Mouse (Mus musculus) left cerebral cortex, postnatal 36 days (tissue): ENCODE data around the gene 4930524B15Rik. TPM values are rescaled to one million over a fixed set of nuclear protein-coding genes. Genes with fewer than 3 reads are reported as not detected.
"Not testable (repeated sequence)": the region's sequence is repeated elsewhere in the genome, so short reads cannot be mapped to it uniquely, and the experiment has no call there.

ENCODE experiments used
- DNase-seq, 2 experiments: peaks; one replicate each; pipeline ENCODE4 v3.0.0; 2021 to 2022; ENCODE audit warnings: low spot score in 2 of 2, mixed read lengths in 1 of 2
- intact Hi-C: fragments of 180-260 bp; cut with DNase I; formaldehyde crosslinking; loops from one replicate; pipeline ENCODE4 v1.15.1; 2025
- total RNA-seq, 2 experiments: library from RNA; stranded (reverse); gene quantifications; 2 replicates each; pipeline ENCODE4 v1.2.3; 2021

Gene 4930524B15Rik
- total RNA-seq: not detected

DNA sequence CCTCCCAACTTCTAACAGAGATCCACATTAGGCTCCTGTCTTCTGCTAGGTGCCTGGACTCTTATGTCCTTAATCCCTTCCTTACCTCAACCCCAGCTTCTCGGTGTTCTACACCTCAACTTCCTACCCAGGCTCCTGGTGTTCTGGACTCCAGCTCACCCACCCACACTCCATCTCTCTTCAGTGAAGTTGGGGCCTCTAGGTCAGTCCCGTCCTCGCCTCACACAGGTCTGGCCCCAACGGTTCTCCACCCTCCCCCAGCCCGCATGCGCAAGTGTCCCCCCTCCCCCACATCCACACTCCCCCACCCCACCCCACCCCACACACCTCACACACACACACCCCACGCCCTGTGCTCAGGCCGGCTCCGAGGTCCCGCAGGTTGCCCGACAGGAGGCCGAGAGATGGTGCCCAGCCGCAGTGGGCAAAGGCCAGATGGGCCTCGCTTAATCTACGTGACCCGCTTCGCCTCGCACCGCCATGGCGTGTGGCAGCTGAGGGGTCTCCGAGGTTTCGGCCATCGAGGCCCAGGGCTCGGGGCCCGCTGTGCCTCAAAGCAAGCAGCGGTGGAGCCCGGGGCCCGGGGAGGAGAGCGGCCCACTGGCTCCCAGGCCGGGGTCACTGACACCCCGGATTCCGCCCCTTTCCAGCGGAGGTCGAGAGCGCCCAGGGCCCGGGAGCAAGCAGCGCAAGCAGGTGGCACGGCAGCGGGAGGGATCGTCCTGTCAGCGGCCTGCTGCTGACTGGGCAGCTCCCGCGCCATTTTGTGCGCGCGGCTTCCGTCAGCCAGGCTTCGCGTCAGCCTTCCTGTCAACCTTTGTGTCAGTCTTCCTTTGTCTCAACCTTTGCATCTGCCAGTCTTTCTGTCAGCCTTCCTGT lies at the start of gene 4930524B15Rik:
Gene 4930524B15Rik (plus strand): TSS at position 337 of the 879 bp plus-strand sequence.
- peak in 1 of 2 experiments; percentile 11 for DNase-seq
- intact Hi-C loops: no loop called here

DNA sequence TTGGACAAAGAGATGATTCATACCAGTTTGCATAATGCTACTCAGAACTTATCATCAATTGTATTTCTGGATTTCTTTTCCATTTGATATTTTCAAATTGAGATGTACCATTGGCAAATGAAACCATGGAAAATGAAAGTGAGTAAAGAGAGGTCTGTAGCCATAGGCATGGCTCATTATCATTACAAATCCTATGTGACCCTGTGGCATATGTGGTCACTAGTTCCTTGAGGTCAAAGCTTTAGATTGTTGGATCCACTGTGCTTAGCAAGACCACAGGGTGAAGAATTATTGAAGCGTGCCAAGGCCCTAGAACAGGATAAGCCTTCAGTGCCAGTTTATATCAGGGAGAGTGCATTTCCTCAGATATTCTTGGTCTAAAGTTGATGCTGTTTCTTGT lies 47.6 kb upstream of the 4930524B15Rik start:
- DNase-seq: no peak
- intact Hi-C loops: no loop called here

DNA sequence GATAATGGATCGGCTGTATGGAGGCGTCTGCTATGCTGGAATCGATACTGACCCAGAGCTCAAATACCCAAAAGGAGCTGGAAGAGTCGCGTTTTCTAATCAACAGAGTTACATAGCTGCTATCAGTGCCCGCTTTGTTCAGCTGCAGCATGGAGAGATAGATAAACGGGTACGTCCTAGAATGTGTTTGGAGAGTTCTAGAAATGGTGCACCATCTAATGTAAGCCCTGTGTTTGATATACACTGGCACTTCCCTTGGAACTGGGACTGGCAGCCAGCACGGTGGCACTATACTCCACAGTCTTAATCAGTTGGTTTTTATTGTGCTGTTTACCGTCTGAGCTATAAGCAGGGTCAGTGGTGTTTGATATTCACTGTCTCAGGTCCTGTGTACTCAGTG lies 35.3 kb upstream of the 4930524B15Rik start:
- intact Hi-C loops: no loop called here

DNA sequence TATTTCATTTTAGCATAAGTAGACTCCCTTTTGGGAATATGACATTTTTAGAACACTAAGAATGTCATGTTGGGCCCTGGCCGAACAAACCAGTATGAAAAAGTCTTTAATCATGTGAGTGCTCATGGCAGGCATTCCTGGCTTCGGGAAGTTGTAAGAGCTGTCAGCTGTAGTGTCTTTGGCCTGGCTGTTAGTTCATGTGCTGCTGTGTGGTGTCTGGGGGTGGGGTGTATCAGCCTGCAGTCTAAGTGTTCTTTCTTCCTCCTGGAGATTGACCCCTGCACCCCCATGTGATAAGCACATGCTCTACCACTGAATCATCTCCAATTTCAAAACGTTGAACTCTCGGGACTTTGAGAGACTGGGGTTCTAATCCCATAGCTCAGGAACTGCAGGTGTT lies 29.7 kb upstream of the 4930524B15Rik start:
- DNase-seq: no peak
- intact Hi-C loops: no loop called here

More for the DNA sequence above, 35.3 kb upstream of the 4930524B15Rik start:
- DNase-seq: no peak

DNA sequence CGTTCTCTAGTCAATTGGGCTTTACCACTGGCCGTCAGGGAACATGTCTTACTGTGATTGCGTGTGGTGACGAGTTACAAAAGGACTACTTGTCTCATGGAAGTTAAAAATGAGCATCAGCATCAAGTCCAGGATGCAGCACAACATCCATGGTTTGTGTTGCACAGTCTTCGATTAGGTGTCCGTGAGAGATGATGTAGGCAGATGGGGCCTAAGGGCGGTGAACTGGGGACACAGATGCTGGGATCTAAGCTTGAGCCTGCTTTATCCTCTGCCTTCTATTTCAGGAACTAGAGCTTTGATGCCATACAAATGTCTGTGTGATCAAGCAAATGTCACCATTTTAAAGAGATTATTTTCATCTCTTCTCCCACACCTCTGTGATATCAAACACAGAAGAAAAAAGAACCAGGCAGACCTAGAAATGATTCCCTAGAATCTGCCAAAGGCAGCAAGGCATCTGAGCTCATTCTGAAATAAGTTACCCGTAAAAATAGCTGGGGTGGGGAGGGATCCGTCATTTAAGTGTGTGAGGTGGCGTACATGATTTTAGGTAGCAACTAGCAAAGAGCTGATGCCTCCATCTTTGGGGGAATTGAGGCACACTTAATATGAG lies 28.4 kb upstream of the 4930524B15Rik start:
- intact Hi-C loops: no loop called here
- DNase-seq: peak in 1 of 2 experiments; percentile 38

DNA sequence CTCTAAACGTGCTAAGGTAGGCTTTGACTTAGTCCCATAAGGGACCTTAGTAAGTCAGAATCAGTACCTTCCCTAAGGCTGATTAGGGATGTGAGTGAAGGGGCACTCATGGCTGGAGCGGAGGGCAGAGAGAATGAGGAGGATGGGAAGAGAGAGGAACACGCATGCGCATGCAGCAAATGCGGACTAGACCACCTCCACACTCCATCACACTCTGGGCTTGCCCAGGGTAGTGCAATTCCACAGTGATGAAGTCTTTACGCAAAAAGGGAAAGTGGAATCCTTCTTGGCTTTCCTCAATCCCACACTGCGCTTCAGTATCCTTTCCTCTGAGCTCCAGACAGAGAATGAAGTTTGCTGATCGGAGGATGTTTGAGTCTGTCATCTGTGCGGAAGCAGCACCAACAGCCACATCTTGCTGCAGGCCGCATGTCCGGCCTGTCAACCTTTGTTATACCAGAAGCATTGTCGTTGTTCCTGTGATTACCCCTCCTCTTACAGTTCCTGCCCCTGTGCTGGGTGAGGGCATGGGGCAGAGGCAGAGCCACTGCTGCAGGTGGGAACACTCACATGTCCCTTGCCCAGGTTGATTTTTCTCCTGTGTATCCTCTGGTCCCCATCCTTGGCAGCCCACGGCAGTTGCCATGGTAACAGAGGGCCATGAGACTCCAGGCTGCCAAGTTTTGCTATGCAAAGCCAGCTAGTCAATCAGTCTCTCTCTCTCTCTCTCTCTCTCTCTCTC lies 24.3 kb upstream of the 4930524B15Rik start:
- DNase-seq: peak; percentile 74 to 75
- intact Hi-C loops: no loop called here

GRCm38 (mm10) chr11:31941640-31942638 lies 23.5 kb upstream of the 4930524B15Rik start:
- intact Hi-C loops: no loop called here
- DNase-seq: peak in 1 of 2 experiments; percentile 23

GRCm38 (mm10) chr11:31945471-31945870 lies 19.9 kb upstream of the 4930524B15Rik start:
- intact Hi-C loops: loop anchor here (5.0 kb wide), 3 partner anchors 73 to 217 kb away; partner anchors contain the start of gene Cpeb4
- DNase-seq: no peak

DNA sequence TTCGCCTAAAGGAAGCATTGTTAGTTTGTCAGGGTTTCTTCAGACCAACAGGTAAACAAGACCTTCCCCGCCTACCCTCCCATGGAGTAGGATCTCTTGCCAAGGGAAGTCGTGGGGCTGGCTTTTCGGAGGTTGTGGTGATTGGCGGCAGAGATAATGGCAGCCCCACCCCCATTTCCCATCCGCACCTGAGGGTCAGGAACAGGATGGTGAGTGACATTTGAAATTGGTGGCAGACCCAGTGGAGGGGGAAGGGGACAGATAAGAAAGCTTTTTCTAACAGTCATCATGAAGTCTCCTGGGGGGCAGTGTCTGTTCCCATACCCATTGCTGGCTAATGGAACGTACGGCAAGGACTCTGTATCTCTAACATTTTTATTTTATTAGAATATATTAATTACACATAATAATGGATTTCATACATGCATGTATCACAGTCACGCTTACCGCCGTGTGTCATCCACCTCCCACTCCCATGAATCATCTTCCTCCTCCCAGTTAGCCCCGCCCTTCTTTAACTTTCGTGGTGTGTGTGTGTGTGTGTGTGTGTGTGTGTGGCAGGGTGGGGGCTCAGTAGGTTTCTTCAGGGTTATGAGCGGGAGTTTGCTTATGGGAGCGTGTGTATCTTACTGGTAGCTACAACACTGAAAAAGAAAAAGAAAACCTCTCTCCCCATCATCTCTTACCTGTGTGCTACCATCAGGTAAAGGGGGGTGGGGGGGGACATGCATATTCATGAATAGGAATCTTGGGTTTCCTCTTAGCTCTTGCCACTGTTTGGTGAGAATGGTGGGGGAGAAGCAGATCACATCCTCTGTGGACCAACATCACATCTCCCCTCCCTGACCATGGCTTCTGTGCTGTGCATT lies 16.7 kb upstream of the 4930524B15Rik start:
- intact Hi-C loops: loop anchor here (1.0 to 5.0 kb wide), 4 partner anchors 76 to 273 kb away; partner anchors contain the start of gene Cpeb4
- DNase-seq: peak in 1 of 2 experiments; percentile 16

DNA sequence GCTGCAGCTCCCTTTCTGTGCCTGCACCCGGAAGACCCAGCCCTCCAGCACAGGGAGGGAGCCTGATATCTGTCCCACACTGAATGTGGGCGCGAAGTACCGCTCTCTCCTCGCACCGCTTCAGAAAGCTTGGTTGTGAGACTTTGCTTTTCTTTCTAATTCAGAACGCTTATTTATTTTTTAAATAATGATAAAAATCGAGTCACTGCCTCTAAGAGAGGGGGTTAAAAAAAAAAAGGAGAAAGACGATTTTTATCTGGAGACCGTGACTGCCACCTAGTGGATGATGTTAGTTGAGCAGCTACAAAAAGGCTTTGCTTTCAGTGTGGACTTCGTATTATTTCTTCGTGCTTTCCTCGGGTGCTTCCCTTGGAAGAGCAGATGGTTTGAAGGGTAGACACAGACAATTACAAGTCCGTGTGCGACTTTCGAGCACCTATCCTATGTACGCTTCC lies 16.0 kb upstream of the 4930524B15Rik start:
- intact Hi-C loops: loop anchor here (1.0 to 5.0 kb wide), 4 partner anchors 77 to 274 kb away; partner anchors contain the start of gene Cpeb4
- DNase-seq: peak; percentile 66 to 76

- intact Hi-C loops: no loop called here
Observed at GRCm38 (mm10) chr11:31960071-31960470, 5.3 kb upstream of the 4930524B15Rik start.

DNA sequence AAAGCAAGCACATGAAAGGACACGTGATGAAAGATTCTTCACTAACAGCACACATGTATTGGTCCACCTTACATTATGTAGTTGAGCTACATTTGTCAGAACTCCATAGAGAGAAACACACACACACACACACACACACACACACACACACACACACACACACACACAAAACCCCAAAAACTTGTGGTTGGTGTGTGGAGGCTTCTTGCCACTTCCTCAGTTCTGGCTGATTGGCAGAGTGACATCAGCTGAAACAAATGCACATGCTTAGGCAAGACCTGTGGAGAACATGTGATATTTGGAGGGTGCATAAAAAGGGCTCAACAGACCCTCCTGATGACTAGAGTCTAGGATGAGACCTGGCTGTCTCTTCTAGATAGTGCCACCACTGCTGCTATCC lies 1.4 kb upstream of the 4930524B15Rik start:
- intact Hi-C loops: no loop called here
- no peak for DNase-seq

More at GRCm38 (mm10) chr11:31960071-31960470, 5.3 kb upstream of the 4930524B15Rik start:
- no peak for DNase-seq

DNA sequence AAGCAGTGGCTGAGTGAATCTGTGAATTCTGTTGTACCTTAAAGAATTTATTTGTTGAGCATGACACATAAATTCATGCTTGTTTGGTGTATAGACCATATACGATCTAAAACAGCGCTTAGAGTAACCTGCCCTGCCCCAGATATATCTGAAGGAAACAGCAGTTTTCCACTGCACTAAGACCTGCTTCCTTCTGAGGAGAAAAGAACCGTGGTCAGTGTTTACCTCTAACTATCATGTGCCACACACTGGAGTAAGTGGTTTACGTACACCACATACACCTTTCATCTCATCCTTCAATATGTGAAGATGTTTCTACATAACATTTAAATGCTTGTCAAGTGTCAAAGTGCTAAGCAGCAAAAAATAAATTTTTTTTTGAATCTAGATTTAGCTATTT lies 8.7 kb downstream of the 4930524B15Rik start:
- intact Hi-C loops: no loop called here
- DNase-seq: no peak

DNA sequence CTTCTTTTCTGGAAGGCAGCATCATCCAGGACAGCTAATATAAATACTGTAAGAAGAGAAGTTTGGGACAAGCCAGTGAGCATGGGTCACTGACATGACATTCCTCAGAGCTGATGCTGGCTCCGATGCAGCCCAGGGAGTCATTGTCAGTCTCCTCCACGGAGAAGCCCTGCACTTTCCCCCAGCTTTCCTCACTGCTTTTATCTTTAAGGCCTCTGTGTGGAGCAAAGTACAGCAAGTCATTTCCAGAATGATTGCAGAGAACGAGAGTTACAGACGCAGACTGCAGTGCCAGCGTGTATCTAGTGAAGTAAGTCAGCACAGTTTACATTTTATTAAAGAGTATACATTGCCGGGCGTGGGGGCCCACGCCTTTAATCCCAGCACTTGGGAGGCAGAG lies 9.4 kb downstream of the 4930524B15Rik start:
- no peak for DNase-seq
- intact Hi-C loops: no loop called here

- intact Hi-C loops: no loop called here
- DNase-seq: no peak
Observed at GRCm38 (mm10) chr11:31975678-31976077, 10.3 kb downstream of the 4930524B15Rik start.

DNA sequence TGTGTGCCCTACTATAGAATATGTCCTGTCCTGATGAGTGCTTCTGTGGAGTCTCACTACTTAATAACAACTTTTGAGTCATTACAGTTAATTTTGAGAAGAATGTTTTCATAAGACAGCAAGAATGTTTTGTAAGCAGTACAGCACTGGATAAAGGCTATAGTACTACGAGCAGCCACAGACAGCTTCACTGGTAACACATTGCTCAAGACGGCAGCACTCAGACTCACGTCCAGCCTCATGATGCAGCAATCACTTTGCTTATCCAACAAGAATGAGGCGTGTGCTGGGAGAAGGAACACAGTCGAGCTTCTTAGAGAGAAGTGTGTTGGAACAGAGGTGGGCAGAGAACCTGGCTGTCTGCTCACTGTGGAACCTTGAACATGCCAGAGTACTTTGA lies 10.7 kb downstream of the 4930524B15Rik start:
- intact Hi-C loops: no loop called here
- DNase-seq: no peak

DNA sequence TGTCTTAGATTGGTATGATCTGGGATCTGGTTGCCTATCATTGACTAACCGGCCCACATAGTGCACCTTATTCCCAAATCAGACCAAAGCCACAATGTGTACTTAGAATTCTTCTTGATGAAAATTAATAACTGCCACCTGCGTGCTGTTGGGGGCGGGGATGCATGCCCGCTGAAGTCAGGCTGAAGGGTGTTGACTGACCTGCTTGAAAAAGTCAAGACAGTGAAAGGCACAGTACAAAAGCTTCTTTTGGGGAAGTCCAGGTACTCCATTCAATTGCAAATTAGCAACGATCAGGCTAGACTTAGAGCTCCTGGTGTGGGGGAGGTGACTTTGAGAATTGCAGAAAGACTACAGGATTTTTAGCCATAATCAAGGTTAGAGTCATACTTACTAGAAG lies 14.7 kb downstream of the 4930524B15Rik start:
- intact Hi-C loops: not testable (repeated sequence)

DNA sequence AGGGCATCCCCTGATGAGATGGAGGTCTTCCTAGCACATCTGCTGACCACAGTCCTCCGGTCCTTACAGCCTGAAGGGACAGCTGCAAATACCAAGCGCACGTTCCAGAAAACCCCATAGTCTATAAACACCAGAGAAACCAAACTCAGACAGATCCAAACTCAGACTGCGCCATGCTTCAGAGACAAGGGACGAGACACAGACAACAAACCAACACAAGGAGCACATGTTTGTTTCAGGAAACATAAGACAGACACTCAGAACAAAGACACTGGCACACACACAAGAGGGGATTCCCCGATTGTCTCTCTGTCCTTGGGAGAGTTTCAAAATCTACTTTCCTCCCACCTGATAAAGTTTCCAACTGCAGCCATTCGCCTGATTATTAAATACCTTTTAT lies 16.4 kb downstream of the 4930524B15Rik start:
- intact Hi-C loops: no loop called here
- no peak for DNase-seq

More for the DNA sequence above, 14.7 kb downstream of the 4930524B15Rik start:
- not testable (repeated sequence) for DNase-seq
